Mouse (Mus musculus): Measurements from ENCODE around the gene Taf1b.
"Not testable (repeated sequence)": the region's sequence is repeated elsewhere in the genome, so short reads cannot be mapped to it uniquely, and the experiment has no call there.

Gene Taf1b

DNA sequence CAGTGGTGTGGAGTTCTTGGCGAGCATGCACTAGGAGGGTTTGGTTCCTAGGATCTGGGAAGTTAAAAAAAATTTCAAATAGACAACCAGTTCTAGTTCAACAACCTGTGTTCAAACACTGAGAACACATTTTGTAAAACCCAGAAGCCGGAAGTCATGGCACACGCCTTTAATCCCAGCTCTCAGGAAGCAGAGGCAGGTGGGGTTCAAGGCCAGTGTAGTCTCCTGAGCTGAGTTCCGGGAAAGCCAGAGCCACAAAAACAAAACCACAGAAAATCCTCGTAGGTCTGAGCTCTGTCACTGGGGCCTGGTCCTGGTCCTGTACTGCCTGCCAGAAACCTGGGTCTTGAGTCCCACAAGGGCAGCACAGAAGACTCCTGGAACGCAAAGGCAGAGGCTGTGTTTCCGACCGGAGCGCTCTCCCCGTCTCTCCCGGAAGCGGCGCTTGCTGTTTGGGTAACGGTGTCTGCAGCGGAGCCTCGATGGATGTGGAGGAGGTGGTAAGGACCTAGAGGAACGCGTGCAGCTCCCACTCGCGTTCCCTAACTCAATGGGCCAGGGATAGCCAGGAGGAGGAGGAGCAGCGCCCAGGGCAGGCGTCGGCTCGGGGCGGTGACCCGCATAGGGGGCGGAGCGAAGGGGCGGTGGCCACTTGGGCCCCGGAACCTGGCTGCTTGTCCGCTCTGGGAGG is at the start of gene Taf1b:
Gene Taf1b (plus strand): TSS at position 210 of the 691 bp plus-strand sequence.
- DNase-seq: peak; percentile 75

DNA sequence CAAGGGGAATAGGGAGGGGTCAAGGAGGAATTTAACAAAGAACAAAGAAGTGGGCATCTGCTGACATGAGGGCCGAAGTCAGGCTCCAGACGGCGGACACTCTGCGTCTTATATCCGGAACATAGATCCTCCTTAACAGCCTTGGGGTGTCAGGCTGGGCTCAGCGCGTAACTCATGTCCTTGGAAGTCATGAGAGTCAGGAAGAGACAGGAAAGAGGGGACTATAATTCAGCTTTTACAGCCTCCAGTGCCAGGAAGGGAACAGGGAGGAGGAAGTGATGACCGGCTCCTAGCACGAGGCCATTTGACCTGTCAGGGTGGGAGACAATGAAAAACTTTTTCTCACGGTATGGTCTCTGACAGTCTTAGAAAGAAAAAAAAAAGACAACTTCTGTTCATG is 37.8 kb upstream of the Taf1b start:
- DNase-seq: peak; percentile 21

DNA sequence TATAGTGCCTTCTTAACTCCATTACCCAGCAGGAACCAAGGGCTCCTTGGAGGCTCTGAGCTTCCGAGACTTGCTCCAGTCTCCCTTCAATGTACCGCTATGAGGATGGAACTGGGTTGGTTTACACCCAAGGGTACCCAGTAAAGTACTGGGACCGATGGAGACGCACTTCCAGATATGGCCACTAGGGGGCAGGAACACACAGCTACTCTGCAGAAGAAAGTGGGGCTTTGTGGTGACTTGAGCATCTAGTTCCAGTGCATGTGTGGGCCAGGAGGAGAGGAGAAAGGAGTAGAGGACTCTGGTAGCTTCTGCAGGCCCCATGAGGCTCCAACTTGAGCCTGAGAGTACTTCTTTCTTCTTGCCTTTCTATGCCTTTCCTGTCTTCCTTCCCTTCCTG is 36.0 kb upstream of the Taf1b start:
- peak; percentile 5 for DNase-seq

DNA sequence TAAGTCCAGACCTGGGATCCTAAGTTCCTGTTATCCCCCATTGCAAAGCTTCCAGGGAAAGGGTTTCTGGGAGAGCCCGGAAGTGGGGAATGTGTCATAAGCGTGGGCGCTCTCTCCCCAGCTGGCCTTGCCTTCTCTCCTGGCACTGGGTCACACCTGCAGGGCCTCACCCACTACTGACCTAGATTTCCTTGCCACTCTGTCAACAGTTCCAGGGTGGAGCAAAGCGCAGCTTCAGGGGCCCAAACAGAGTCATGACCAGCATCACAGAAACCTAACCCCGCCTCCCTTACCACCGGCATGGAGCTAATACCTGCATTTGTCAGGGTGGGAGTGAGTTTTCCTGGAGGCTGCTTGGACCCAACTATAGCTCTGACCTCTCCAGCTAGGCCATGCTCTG is 34.7 kb upstream of the Taf1b start:
- not testable (repeated sequence) for DNase-seq

DNA sequence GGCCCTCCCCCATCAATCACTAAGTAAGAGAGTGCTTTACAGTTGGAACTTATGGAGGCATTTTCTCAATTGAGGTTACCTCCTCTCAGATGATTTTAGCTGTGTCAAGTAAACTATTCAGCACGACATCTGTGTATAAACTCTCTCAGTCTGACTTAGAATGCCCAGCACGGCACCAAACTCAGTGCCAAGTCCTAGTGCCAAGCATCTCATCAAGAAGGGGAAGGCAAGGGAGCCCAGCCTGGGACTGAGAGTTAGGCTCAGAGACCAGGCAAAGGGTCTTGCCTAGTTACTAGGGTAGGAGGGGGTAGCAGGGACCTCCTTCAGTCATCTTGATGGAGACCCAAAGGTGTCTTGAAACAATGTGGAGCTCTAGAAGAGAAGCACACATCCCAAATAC is 29.2 kb upstream of the Taf1b start:
- no peak for DNase-seq

DNA sequence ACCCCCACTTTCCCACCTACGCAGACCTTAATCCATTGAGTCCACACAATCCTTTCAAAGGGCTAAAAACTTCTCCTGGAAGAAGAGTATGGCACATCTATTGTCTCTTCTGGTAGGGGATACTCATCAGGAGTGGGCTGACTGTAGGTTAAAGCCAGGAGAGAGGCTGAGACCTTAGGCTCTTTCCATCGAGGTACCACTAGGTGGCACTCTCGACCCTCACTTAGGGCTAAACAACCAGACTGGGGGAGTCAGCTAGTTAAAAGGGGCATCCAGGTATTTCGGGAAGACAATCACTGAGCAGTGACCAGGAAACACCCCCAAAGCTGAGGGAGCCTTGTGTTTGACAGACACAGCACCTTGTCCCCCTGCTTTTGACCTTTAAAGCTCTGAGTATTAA is 27.2 kb upstream of the Taf1b start:
- peak; percentile 56 for DNase-seq

DNA sequence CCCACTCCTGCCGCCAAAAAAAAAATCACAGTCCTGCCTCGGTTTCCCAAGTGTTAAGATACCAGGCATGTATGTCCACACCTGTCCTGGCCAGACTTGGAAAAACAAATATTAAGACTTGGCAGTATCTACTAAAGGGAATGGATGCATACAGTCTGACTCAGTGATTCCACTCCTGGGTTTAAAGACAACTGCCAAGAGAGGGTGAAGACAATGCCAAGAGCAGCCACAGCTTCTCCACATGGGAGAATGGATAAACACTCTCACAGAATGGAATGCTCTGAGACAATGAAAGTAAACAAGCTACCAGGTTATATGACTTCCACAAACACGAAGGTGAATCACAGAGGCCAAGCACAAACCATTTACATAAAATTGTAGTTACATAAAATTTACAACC is 24.9 kb upstream of the Taf1b start:
- no peak for DNase-seq

DNA sequence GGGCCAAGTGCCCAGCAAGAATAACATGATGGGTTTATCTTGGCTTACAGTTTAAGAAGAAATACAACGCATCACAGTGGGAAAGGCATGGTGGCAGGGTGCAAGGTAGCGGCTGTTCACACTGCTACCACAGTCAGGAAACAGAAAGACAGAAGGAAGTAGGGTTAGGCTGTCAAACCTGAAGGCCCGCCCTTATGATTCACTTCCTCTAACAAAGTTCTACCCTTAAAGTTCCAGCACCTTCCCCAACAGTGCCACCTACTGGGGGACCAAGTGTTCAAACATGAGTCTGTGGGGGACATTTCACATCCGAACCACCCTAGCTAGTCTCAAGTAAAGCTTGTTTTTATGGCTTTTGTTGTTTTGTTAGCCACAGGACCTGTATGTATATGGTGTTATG is 13.2 kb upstream of the Taf1b start:
- DNase-seq: no peak

DNA sequence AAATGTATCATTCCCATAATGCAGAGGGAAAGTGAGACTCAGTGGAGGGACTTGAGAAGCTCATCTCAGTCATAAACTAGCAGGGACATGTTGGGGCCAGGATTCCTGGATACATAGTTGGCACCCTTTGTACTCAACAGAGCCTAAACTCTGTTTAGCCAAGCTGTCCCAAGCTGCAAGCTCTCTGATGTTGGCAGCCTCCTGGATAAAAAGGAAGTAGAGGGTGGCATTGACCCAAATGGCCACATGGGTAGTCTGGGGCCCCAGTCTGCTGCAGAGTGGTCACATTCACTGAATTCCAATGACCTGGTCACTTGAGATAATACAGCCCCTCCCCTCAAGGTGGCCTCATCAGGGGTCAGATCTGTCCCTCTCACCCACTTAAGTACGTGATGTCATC is 11.3 kb upstream of the Taf1b start:
- no peak for DNase-seq

DNA sequence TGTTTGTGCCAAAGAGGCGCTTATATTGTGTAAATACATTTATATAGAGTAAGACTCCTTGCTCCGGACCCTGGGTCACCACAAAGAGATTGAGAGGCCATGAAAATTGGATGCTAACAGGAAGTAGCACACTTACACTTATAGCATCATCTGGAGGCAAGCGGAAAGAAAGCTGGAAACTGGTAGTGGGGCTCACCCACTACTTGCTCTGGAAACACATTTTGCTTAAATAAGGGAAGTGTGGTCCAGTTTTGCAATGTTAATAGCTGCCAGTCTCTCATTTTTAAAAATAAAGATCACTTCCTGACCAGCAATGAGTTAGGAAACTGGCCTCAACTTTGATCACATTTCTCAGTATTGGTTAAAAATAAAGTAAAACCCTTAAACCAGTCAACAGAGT is 5.7 kb upstream of the Taf1b start:
- not testable (repeated sequence) for DNase-seq

DNA sequence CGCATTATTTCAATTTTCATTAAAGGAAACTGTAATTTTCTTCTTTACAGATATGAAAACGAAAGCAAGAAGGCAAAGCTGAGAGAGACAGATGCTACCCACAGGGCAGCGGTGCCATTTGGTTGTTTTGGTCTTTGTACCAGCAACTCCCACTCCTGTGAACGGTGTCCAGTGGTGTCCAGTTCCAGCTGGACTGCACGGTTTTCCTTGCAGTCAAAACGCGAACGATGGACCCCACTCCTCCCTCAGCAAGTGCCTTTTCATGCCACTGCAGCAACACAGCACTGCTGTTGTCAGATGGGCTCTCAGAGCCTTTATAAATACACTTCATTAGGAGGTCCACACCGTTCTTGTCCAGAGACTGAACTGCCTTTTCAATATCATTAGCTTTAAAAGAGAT is 5.1 kb upstream of the Taf1b start:
- DNase-seq: no peak

DNA sequence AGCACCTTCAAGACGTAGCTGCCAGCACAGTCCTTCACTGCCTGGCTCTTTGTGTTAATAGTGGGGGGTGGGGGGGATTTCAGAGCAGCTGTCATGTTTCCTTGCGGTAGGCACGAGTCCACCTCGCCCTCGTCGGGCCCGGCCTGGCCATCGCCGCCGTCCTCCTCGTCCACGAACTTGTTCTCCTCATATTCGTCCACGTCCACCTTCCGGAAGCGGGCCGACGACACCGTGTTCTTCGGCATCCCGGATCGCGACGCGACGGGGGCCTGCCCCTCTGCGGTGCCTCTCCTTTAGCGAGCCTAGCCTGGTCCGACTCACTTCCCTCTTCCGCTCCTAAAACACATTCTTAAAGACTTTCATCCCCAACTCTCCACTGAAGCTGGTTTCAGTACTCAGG is 4.7 kb upstream of the Taf1b start:
- DNase-seq: no peak

DNA sequence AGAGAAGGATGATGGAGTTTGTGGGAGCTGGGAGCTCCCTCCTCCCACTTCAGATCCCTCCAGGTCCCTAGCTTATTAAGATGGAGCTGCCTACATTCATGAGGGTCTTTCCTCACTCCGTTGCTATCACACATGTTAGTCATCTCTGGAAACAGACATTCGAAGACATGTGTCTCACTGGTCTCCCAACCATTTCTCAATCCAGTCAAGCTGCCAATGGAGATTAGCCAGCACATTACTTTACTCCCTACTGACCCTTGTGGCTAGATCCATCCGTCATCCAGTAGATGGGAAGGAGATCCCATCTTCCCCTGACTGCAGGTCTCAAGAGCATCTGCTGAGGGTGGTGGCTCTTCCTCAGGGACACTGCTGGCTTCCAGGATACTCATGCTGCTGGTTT is 3.4 kb upstream of the Taf1b start:
- DNase-seq: not testable (repeated sequence)

DNA sequence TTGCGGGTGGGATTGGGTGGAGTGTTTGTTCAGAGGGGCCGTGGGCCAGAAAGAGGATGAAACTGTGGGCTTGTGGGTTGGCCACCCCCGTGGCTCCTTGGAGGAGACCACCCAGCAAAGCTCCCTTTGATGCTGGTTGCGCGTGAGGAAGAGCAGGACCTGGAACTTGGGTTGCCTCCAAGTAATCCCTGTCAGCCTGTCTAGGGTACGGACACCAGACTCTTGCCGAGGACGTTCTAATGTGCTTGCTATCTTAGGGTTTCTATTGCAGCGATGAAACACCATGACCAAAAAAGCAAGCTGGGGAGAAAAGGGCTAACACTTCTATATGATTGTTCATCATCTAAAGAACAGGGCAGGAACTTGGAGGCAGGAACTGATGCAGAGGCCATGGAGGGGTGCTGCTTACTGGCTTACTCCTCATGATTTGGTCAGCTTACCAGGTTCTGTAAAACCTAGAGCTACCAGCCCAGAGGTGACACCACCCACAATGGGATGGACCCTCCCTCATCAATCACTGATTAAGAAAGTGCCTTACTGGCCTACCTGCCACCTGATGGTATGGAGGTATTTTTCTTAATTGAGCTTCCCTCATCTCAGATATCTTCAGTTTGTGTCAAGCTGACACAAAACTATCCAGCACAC is 804 bp downstream of the Taf1b start:
- not testable (repeated sequence) for DNase-seq

DNA sequence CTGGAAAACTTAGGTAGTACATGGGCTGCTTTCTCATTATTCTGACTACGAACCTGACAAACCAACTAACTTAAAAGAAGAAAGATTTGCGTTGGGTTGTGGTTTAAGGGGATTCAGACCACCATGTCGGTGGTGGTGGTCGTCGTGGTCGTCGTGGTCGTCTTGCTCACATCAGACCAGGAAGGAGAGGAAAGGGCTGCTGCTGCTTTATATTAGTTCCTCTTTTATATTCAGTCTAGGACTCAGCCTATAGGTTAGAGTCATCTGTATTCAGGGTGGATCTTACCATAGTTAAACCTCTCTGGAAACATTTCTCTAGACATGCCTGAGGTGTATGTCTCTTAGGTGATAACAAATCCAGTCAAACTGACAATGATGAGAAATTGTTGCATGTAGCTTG is 19.0 kb downstream of the Taf1b start:
- no peak for DNase-seq

DNA sequence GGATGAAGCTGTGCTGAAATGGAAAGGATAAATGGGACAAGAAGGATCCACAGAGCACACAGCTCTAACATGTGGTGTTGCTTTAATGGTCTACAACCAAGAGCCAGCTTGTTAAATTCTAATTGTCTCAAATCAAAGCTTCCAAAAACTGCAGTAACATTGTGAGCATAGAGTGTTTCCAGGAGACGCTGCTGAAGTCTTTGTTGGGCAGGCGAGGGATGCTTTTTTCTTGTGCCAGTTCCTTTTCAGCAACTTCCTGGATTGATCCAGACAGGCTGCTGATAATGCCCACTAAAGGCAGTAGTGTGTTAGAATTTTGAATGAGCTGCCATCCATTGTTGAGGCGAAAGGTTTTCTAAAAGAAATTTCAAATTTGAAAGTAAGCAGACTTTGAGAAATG is 22.9 kb downstream of the Taf1b start:
- no peak for DNase-seq

DNA sequence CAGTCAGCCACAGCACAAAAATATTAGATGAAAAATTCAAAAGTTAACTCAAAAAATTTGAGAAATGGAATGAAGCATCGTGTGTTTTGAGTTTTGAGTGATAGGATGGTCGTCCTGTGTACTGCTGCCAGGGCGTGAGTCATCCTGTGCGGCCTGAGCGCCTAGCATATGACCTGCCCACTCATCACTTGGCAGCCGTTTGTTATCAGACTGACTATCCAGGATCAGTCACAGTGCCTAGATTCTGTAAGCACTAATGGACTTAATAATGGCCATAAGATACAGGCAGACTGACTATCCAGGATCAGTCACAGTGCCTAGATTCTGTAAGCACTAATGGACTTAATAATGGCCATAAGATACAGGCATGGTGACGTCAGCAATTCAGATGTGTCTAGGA is 26.9 kb downstream of the Taf1b start:
- not testable (repeated sequence) for DNase-seq

DNA sequence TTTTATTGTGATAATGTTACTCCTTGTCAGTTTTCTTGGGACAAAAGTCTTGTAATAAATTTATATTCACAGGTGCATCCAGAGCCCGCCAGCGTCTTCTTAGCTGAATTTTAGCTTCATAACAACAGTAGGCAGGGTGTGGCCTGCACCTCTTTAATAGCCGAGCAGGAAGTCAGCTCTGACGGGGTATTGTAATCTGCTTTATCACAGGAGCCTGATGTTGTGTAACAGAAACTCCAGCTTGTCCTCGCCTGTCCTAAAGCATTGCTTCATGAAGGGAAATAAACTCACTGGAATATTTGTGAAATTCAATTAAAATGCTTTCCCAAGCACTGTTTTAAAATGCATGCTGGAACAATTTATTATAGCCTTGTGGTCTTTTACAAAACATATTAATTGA is 38.2 kb downstream of the Taf1b start:
- peak; percentile 9 for DNase-seq

DNA sequence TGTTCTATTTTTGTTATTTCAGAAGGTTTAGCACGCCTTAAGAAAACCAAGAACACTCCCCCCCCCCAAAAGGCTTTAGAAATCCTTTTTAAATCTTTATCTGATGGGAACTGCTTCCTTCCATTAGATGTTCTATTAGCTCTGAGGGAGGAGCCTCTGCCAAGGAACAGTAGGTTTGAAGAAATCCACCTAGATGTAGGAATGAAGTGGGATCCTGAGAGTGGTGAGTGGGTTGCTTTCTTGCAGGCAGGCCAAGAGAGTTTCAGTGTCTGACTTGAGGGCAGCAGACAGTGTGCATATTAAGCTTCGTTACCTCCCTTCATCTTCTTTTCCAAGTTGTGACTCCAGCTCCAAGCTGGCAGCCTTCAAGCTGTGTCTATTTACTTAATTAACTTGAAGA is 39.0 kb downstream of the Taf1b start:
- DNase-seq: no peak

DNA sequence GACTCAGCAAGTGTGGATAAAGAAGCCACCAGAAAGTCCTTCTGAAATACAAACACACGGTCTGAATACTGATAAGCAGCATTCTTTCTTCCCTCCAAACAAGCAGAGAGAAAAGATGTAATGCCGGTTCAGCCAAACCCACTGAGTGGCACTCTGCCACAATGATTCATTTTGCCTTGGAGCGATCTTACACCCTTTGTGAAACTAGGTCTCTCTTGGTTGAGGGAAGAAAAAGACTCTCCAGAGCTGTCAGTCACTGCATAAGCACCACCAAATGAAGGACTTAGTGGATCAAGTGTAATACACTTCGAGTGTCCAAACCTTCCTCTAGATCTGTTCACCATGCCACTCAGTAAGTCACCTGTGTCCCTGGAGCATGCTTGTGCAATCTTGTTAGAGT is 39.8 kb downstream of the Taf1b start:
- no peak for DNase-seq

DNA sequence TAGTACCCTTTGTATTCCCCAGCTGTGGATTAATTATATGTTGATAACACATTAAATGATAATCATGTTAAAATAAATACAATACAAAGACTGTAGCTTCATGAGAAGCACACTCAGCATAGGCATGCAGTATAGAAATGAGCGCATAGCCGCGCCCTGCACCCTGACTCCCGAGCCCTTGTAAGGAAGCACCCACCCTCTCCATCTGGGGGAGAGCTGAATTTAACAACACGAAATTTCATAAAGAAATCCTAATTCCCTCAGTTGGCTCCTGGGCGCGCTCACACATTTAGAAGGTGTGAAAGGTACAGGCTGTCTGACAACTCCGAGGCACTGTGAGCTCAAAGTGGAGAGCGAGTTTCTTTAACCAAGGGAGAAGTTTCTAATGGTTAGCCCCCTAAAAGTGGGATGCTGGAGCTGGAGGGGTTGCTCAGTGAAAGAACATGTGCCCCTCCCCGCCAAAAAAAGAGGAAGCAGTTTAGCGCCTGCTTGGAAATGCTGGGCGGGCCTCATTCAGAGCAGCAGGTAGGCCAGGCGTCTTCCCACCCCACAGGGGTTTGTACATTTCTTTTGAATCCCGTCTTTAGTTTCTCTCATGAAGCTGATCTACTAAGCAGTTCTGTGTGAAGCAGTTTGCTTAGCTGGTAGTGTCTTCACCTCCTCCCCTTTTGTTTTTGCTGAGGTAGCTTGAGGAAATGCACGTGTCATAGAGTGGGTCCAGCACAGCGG is 43.4 kb downstream of the Taf1b start:
- DNase-seq: no peak

DNA sequence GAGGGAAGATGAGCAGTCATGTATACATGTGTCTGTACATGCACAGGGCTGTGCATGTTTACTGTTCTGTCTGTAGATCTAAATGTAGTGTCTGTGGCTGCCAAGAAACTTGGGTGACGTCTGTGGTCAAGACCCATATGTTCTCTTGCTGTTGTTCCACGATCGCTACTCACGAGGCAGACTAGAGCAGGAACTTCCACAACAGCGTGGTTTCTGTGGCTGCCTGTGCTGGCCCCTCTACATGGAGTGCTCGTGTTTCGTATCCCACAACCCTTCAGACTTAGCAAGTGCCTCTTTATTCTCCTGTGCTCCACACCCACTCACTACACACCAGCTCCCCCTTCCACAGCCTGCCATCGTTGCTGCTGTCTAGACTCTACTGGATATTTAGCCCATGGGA is 49.5 kb downstream of the Taf1b start:
- no peak for DNase-seq

DNA sequence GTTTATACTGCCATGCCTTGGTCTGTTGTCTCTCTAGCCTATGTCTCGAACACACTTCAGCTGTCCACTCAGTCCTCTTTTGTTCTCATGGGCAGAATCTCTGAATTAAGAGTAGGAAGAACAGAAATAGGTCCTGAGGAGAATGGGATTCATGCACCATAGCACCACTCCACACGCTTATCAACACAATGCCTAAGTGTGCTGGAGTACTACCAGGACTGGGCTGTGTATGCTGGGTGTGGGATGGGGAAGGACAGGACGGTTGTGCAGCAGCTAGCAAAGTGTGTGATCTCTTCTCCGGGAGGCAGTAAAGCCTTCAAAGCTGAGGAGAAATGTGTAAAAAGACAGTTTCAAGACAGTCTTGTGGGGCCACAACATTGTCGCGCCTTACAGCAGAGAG is 50.7 kb downstream of the Taf1b start:
- DNase-seq: no peak

DNA sequence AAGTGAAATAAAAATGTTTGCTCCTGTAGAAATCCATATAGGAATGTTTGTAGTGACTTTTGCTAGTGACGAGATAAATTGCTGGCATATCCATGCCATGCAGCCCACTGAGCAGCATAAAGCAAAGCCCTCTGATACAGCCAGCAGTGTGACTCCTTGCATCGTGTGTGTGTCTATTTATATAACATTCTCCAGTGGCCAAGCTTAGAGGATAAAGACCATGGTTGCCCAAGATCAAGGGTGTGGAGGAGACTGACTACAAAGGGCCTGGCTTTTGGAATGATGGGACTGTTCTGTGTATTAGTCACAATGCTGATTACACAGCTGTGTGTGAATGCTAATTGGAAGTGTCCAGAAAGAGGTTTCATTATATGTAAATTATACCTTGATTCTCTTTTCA is 54.4 kb downstream of the Taf1b start:
- no peak for DNase-seq

Data from kidney, postnatal 14 days (tissue).